Mouse (Mus musculus) G1E (cell line): ENCODE results near the gene Mrpl43.

Experiments used
- CTCF ChIP-seq: IDR thresholded peaks from 2 replicates; pipeline ENCODE4 v1.5.1; 2012; ENCODE audit warnings: low read depth, low read length, inconsistent platforms, mixed read lengths
- GATA1 ChIP-seq: IDR thresholded peaks from 2 replicates; pipeline ENCODE4 v1.6.1; 2012; ENCODE audit warnings: borderline replicate concordance, low read length, inconsistent platforms, mixed read lengths
- GATA2 ChIP-seq: IDR thresholded peaks from 2 replicates; pipeline ENCODE4 v1.6.1; 2012; ENCODE audit warnings: low read depth, low read length, inconsistent platforms, borderline replicate concordance
- POLR2AphosphoS5 ChIP-seq: IDR thresholded peaks from 2 replicates; pipeline ENCODE4 v1.6.1; 2012; ENCODE audit warnings: low read depth, low read length, inconsistent platforms; ENCODE audit not compliant: insufficient replicate concordance
- TAL1 ChIP-seq: conservative IDR thresholded peaks from 2 replicates; pipeline ENCODE4 v1.6.1; 2012; ENCODE audit warnings: low read depth, low read length, inconsistent platforms, mixed read lengths

DNA sequence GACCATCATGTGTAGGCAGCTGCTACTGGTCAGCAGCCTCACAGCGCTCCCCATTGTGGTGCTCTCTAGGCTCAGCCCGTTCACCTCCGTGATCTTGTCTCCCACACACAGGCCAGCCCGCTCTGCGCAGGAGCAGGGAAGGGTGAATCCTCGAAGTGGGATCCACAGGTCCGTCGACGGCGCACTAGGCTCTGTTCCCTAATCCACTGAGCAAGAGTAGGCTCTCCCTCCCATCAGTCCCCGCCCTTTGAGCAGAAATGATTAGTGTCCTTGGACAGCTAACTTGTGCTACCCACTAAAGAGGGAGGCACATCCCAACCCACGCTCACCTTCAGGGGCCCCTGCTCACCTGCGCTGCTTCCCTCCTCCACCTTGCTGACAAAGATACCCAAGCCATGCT is 34.0 kb upstream of the Mrpl43 start:
- TF ChIP-seq CTCF (no peak), POLR2AphosphoS5 (no peak), TAL1 (no peak), GATA1 (no peak), GATA2 (no peak)
